Mouse (Mus musculus) frontal cortex, postnatal 14 days (tissue): ENCODE measurements around the gene Gm21976.

Experiments used
- DNase-seq, 2 experiments: peaks; one replicate each; pipeline ENCODE4 v3.0.0; 2022; ENCODE audit warnings: low spot score in 2 of 2

The Gm21976 gene

DNA sequence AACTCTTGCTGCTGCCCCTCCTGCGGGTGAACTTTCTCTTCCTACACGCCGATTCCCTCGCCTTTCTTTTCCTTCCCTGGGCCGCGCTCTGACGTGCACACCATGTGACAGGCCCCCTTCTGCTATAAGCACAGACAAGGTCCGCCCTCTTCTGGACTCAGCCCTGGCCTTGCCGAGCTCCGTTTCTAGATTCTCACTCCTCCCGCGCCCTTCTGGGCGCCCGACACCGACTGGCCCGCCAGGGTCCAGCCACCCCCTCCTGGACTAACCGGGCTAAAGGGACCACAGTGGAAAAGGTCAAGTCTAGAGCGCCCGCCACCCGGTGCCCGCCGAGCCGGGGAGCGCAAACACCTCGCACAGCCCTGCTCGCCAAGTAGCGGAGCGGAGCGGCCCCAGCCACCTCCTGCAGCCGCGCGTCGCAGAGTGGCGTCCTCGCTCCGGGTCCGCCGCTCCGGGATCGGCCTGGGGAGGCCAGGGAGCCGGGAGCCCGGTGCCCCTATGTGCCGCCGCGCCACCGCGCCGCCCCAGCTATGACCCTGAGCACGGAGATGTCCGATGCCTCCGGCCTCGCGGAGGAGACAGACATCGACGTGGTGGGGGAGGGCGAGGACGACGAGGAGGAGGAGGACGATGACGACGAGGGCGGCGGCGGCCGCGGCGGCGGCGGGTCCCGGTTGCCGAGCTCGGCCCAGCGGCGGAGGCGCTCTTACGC lies 74.6 kb downstream of the Gm21976 start, which contains the start of gene Foxd1:
Gene Foxd1, plus strand, starts transcription at position 153 of the 712 bp plus-strand sequence.
- no peak for DNase-seq

DNA sequence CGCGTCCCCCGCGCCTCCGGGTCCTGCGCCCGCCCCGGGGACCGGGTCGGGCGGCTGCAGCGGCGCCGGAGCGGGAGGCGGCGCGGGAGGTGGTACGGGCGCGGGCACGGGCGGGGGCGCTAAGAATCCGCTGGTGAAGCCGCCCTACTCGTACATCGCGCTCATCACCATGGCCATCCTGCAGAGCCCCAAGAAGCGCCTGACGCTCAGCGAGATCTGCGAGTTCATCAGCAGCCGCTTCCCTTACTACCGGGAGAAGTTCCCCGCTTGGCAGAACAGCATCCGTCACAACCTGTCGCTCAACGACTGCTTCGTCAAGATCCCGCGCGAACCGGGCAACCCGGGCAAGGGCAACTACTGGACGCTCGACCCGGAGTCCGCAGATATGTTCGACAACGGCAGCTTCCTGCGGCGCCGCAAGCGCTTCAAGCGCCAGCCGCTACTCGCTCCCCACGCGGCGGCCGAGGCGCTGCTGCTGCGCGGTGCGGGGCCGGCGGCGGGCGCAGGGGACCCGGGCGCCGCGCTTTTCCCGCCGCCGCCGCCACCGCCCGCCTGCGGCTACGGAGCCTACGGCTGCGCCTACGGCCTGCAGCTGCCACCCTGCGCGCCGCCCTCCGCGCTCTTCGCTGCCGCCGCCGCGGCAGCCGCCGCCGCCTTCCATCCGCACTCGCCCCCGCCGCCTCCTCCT lies 75.3 kb downstream of the Gm21976 start:
- no peak for DNase-seq

DNA sequence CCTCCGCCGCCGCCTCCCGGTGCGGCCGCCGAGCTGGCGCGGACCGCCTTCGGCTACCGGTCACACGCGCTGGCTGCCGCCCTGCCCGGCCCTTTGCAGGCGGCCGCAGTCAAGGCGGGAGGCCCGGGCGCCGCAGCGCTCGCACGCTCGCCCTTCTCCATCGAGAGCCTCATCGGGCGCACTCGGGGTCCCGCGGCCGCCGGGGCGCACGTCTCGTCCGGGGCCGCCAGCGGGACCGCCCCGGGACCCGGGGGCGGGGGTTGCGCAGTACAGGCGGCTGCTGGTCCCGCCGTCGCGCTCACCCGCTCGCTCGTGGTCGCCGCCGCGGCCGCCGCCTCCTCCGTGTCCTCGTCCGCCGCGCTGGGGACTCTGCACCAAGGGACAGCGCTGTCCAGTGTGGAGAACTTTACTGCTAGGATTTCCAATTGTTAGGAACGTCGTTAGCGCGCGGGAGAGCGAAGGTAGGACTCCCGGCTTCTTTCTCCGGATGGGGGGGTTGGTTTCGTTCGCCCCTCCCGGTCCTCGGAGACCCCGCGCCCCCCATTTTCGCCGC lies 75.9 kb downstream of the Gm21976 start:
- DNase-seq, result no peak

DNA sequence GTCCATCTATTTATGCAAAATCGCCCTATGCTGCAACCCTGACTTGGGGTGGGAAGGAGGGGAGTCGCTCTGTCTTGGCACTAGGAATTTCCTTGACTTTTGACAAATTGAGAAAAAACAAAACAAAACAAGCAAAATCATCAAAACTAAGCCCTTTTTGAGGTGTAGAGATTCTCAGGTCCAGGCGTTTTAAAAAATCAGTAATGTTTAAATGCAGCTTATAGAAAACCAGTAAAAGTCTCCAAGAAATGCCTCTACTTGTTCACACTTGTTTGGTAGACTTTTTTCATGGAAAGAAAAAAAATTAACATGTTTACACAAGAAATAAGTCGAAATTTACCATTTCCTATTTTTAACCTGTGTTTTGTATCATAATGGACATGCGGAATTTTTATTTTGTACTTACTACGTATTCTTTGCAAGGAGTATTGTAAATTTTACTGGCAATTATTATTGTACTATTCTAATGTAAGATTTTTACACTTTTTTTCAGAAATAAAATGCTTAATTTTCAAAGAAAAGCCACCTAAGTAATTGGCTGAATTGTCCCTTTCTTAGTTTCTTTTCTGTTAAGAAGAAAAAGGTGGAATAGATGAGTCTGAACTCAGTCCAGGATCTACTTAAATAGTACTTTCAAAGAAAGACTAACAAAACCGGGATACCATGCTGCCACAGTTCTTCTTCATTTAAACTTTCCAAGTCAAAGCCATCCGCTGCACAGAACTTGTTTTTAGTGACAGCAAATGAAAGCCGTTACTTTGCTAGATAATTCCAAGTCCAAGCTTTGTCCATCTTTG lies 76.7 kb downstream of the Gm21976 start:
- no peak for DNase-seq
